Mouse (Mus musculus) limb, embryonic 12.5 days (tissue): ENCODE data around the gene Ngef. TPM values are rescaled to one million over a fixed set of nuclear protein-coding genes. Genes with fewer than 3 reads are reported as not detected.

Experiments
- ATAC-seq: fragments of 200-750 bp; cut with Nextera tagmentation; 2 replicates; pipeline ENCODE4 v1.8.0; 2017; ENCODE audit warnings: low read depth, moderate TSS enrichment; ENCODE audit not compliant: insufficient number of reproducible peaks, insufficient read depth, low FRiP score, low TSS enrichment
- H3K27ac ChIP-seq: fragments of 300-500 bp; sonication (generic); 2 replicates; pipeline ENCODE4 v1.5.1; 2016; ENCODE audit warnings: mild to moderate bottlenecking, moderate library complexity
- H3K27me3 ChIP-seq: fragments of 300-500 bp; sonication (generic); 2 replicates; pipeline ENCODE4 v1.6.1; 2016; ENCODE audit warnings: mild to moderate bottlenecking, moderate library complexity
- H3K36me3 ChIP-seq: fragments of 300-500 bp; sonication (generic); 2 replicates; pipeline ENCODE4 v1.6.1; 2016; ENCODE audit warnings: mild to moderate bottlenecking, moderate library complexity
- H3K4me1 ChIP-seq: fragments of 300-500 bp; sonication (generic); replicated peaks from 2 replicates; pipeline ENCODE4 v1.6.1; 2016
- H3K4me2 ChIP-seq: fragments of 300-500 bp; sonication (generic); 2 replicates; pipeline ENCODE4 v1.6.1; 2016; ENCODE audit warnings: mild to moderate bottlenecking, moderate library complexity
- H3K4me3 ChIP-seq: fragments of 300-500 bp; sonication (generic); replicated peaks from 2 replicates; pipeline ENCODE4 v1.5.1; 2016; ENCODE audit warnings: mild to moderate bottlenecking
- H3K9ac ChIP-seq: fragments of 300-500 bp; sonication (generic); replicated peaks from 2 replicates; pipeline ENCODE4 v1.6.1; 2016; ENCODE audit warnings: mild to moderate bottlenecking, moderate library complexity
- H3K9me3 ChIP-seq: fragments of 300-500 bp; sonication (generic); 2 replicates; pipeline ENCODE4 v1.6.1; 2016; ENCODE audit warnings: mild to moderate bottlenecking, moderate library complexity
- WGBS: fragments of 180-500 bp; shearing (Covaris S2); methylation state at CpG from one replicate; pipeline ENCODE4 v1.1.7; 2016; 5-methylcytosine and 5-hydroxymethylcytosine counted together
- polyA plus RNA-seq: library from polyadenylated mRNA; unstranded; fragments of >200 nt; fragmentation: Nextera tagmentation; extraction: Ambion mirVana; gene quantifications from 2 replicates; pipeline ENCODE4 v1.2.1, GENCODE M21; 2016

The Ngef gene
- polyA plus RNA-seq, 1 experiment from 2014 or later = 0.21 TPM

DNA sequence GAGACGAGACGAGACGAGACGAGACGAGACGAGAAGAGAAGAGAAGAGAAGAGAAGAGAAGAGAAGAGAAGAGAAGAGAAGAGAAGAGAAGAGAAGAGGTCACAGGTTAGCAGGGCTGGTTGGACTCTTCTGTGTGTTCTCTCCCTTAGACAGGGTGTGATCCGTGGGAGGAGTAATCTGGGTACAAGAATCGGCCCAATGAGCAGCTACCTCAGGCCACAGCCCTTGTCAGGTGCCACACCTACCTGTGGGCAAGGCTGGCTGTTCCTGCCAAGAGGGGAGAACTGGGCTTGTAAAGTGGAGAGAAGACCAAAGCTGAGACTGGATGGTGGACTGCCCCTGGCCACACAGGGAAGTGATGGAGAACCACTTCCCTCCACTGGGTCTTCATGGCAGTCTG is 7.9 kb downstream of the Ngef start:
- H3K4me3 ChIP-seq = no peak overlapping the region
- 74% methylated on average over 2 of the region's 8 CpGs for WGBS
- no peak overlapping the region for H3K4me2 ChIP-seq
- no peak overlapping the region for H3K27ac ChIP-seq
- no peak overlapping the region for H3K9ac ChIP-seq
- no peaks in the 10 kb centered on the region for H3K36me3 ChIP-seq
- no peak for ATAC-seq
- no peaks in the 10 kb centered on the region for H3K9me3 ChIP-seq
- peaks cover 8% of the 10 kb centered on the region; the same call in 1 of the 2 replicates for H3K27me3 ChIP-seq
- H3K4me1 ChIP-seq = no peaks in the 10 kb centered on the region

DNA sequence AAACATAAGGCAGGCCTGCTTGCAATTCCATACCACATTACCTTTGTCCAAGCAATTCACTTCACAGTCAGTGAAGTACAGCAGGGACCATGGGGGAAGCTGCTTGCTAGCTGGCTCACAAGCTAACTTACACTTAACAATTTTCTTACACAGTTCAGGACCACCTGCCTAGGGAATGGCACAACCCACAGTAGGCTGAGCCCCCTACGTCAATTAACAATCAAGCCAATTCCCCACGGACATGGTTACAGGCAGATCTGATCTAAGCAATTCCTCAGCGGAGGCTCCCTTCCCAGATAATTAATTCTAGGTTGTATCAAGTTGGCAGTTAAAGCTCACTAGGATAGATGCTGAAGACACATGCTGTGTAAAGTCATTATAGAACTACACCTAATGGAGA is 10.7 kb downstream of the Ngef start:
- no peak overlapping the region for H3K9ac ChIP-seq
- WGBS = 83% methylated on average over 3 of the region's 3 CpGs
- H3K36me3 ChIP-seq = no peaks in the 10 kb centered on the region
- H3K4me1 ChIP-seq = no peaks in the 10 kb centered on the region
- no peak overlapping the region for H3K27ac ChIP-seq
- H3K27me3 ChIP-seq = peaks cover 8% of the 10 kb centered on the region; the same call in 1 of the 2 replicates
- H3K4me2 ChIP-seq = no peak overlapping the region
- no peaks in the 10 kb centered on the region for H3K9me3 ChIP-seq
- H3K4me3 ChIP-seq = no peak overlapping the region
- ATAC-seq = no peak

DNA sequence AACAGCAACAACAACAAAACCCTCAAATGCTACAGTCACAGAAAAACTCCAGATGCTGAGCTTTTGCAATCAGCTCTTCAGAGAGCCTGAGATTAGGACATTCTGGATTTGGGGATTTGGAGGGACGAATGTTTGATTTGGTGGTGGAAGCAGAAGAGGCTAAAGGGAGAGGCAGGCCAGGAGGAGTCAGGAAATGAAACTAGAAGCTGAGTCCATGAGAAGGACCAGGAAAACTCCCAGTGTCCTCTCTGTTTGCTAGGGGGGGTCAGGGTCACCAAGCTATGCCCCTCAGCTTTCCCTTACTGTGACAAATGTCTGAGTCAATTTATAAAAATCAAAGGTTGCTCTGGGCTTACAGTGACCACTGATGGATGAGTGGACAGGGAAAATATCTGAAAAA is 20.1 kb downstream of the Ngef start:
- H3K4me1 ChIP-seq = no peaks in the 10 kb centered on the region
- no peaks in the 10 kb centered on the region for H3K27me3 ChIP-seq
- no peak overlapping the region for H3K4me2 ChIP-seq
- H3K36me3 ChIP-seq = no peaks in the 10 kb centered on the region
- no peak overlapping the region for H3K4me3 ChIP-seq
- no peak overlapping the region for H3K27ac ChIP-seq
- no peaks in the 10 kb centered on the region for H3K9me3 ChIP-seq
- H3K9ac ChIP-seq = no peak overlapping the region
- WGBS = 80% methylated on average over 1 of the region's 1 CpGs
- no peak for ATAC-seq

DNA sequence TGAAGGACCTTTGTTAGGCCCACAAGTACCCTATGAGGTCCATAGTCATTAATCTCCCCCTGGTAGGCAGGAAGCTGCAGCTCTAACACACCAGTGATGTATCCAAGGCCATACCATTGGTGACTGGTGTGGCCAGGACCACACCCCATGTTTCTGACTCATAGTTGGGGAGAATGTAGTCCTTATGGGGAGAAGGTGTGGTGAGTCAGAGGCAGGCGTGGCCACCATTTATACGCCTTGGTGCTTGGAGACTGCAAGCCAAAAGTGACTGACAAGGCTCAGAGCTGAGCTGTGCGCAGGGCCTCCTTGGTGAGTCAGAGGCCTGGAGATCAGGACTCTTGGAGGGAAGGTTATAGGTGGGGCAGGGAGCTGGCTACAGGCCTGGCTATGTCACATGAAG is 22.7 kb downstream of the Ngef start:
- no peak for ATAC-seq
- Histone ChIP-seq H3K4me3 (no peak overlapping the region), H3K9ac (no peak overlapping the region), H3K4me1 (no peaks in the 10 kb centered on the region), H3K4me2 (no peak overlapping the region), H3K9me3 (no peaks in the 10 kb centered on the region), H3K27ac (no peak overlapping the region), H3K27me3 (no peaks in the 10 kb centered on the region), H3K36me3 (no peaks in the 10 kb centered on the region)
- 92% methylated on average over 3 of the region's 3 CpGs for WGBS

DNA sequence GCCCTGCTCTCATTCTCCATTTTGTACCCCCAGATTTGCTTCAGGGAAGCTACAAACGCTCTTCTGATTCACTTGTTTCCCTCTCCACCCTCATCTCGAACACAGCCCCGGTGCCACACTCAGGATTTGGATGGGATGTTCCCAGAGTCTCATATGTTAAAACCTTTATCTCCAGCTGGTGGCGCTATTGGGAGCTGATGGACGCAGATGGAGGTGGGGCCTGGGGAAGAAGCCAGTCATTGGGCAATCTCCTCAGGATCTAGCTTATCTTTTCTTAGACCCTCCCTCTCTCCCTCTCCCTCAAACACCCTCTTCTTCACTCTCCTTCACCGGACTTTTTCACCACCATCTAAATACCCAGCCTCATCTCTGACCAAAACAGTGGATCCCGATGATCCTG is 32.1 kb downstream of the Ngef start:
- H3K9ac ChIP-seq = no peak overlapping the region
- no peak overlapping the region for H3K27ac ChIP-seq
- no peaks in the 10 kb centered on the region for H3K9me3 ChIP-seq
- no peak for ATAC-seq
- no peak overlapping the region for H3K4me2 ChIP-seq
- no peaks in the 10 kb centered on the region for H3K27me3 ChIP-seq
- no peaks in the 10 kb centered on the region for H3K4me1 ChIP-seq
- no peaks in the 10 kb centered on the region for H3K36me3 ChIP-seq
- no peak overlapping the region for H3K4me3 ChIP-seq
- 32% methylated on average over 7 of the region's 7 CpGs for WGBS

DNA sequence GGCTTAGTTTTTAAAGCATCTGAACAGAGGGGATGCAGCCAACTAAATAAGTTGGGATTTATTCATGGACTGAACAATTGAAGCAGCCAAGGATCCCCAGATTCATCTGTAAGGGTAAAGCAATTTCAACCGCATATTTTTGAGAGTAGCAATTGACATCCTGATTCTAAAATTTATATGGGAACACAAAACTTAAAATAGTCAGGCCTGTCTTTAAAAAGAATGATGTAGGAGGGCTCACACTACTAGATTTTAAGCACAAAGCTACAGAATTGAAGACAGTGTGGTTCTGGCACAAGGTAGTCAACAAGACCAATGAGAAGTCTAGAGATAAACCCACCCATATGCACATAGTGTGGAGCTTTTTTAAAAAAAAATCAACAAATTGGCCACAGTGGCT is 36.7 kb downstream of the Ngef start:
- Histone ChIP-seq H3K27ac (no peak overlapping the region), H3K4me1 (no peaks in the 10 kb centered on the region), H3K27me3 (no peaks in the 10 kb centered on the region), H3K9me3 (no peaks in the 10 kb centered on the region), H3K4me2 (no peak overlapping the region), H3K4me3 (no peak overlapping the region), H3K36me3 (no peaks in the 10 kb centered on the region), H3K9ac (no peak overlapping the region)
- no peak for ATAC-seq
- WGBS = 96% methylated on average over 1 of the region's 1 CpGs

DNA sequence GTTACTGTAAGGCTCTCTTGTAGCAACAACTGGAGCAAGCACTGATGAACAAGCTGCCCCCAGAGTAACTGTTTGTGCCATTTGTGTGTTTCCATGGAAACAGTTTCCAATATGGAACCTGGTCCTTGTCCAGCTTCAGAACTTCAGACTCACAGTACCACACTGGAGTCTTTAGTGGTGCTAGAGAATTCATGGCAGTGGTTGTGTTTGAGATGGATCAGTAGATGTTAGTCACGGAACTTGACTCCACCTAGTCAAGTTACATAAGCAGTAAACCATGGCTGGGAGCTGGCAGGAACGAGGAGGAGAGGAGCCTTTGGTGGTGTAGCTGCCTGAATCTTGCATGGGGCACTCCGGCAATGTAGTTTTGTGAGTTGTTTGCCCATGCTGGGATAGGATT is 39.6 kb downstream of the Ngef start:
- Histone ChIP-seq H3K4me3 (no peak overlapping the region), H3K27me3 (no peaks in the 10 kb centered on the region), H3K27ac (no peak overlapping the region), H3K9ac (no peak overlapping the region), H3K9me3 (no peaks in the 10 kb centered on the region), H3K36me3 (no peaks in the 10 kb centered on the region), H3K4me2 (no peak overlapping the region), H3K4me1 (no peaks in the 10 kb centered on the region)
- ATAC-seq = no peak
- WGBS = 78% methylated on average over 3 of the region's 3 CpGs

DNA sequence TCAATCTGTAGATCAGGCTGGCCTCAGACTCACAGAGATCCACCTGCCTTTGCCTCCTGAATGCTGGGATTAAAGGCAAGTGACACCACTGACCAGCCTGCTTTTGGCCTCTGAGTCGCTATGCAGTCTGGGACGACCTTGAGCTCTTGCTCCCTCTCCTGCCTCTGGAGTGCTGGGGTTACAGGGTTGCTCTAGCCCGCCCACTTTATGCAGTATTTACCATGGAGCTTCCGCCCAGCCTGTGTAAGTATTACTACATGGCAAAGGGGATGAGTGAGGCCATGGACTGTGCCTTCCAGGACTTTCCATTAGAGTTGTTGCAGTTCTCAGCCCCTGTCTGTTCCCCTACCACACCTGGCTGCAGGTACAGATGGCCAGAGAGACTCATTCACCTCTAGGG is 41.3 kb downstream of the Ngef start:
- no peaks in the 10 kb centered on the region; the same call in 1 of the 2 replicates for H3K27me3 ChIP-seq
- H3K9ac ChIP-seq = no peak overlapping the region
- no peak for ATAC-seq
- no peaks in the 10 kb centered on the region for H3K4me1 ChIP-seq
- H3K27ac ChIP-seq = no peak overlapping the region
- H3K4me3 ChIP-seq = no peak overlapping the region
- H3K9me3 ChIP-seq = no peaks in the 10 kb centered on the region
- no peaks in the 10 kb centered on the region for H3K36me3 ChIP-seq
- no peak overlapping the region for H3K4me2 ChIP-seq
- 80% methylated on average over 4 of the region's 4 CpGs for WGBS

DNA sequence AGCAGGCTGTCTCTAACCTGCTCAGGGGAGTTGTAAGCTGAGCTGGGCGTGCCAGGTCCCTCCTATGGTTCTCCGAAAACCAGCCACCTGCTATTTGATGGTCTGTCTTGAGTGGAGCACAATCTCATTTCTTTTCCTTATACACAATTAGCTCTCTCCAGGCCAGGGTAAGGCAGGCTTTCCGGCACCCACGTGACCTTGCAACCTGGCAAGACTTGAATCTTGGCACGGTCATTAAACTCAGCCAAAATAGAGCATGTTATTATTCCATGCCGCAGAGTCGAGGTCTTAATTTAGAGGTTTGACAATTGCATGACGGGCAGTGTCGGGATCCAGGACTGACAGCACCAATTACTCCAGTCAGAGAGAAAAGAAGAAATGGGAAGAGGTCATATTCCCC is 46.5 kb downstream of the Ngef start:
- Histone ChIP-seq H3K9me3 (no peaks in the 10 kb centered on the region), H3K4me3 (no peak overlapping the region), H3K27me3 (no peaks in the 10 kb centered on the region; the same call in 1 of the 2 replicates), H3K9ac (no peak overlapping the region), H3K36me3 (no peaks in the 10 kb centered on the region), H3K27ac (no peak overlapping the region), H3K4me2 (no peak overlapping the region), H3K4me1 (no peaks in the 10 kb centered on the region)
- no peak for ATAC-seq
- WGBS = 84% methylated on average over 9 of the region's 9 CpGs

DNA sequence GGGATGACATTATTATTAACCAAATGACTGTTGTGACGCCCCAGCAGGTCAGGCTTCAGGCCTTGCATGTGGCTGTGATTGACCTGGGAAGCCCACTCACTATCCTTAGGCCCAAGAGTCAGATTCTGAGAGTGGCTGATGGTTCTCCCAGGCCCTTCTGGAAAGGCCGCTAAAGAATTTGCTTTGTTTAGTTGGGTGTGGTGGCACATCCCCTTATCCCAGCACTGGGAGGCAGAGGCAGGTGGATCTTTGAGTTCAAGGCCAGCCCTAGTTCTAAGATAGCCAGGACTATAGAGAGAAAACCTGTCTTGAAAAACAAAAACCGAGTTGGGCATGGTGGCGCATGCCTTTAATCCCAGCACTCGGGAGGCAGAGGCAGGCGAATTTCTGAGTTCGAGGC is 48.6 kb downstream of the Ngef start:
- no peaks in the 10 kb centered on the region for H3K36me3 ChIP-seq
- no peak for ATAC-seq
- no peaks in the 10 kb centered on the region for H3K9me3 ChIP-seq
- no peak overlapping the region for H3K4me2 ChIP-seq
- no peak overlapping the region for H3K4me3 ChIP-seq
- no peaks in the 10 kb centered on the region; the same call in 1 of the 2 replicates for H3K27me3 ChIP-seq
- 0 out of 2 replicates have a peak, but pooled peaks cover under 1% of the 10 kb centered on the region for H3K4me1 ChIP-seq
- no peak overlapping the region for H3K9ac ChIP-seq
- 92% methylated on average over 7 of the region's 7 CpGs for WGBS
- H3K27ac ChIP-seq = no peak overlapping the region

DNA sequence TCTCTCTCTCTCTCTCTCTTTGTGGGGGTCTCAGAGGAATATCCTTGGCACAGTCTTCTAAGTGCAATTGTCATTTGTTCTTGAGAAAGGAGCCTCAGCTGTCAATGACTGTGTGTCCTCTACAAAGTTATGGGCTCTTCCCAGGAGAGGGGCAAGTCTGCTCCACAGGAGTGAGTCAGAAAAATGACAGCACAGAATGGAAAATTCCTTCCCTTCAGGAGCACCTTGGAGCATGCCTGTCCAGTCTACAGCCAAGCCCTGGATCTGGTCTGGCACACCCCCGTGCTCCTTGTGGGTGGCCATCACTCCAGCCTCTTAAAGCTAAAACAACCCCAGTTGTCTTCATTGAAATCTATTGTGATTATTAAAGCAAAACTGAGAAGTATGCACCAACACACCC is 52.1 kb downstream of the Ngef start:
- WGBS = 85% methylated on average over 1 of the region's 1 CpGs
- H3K4me3 ChIP-seq = no peak overlapping the region
- ATAC-seq = no peak

DNA sequence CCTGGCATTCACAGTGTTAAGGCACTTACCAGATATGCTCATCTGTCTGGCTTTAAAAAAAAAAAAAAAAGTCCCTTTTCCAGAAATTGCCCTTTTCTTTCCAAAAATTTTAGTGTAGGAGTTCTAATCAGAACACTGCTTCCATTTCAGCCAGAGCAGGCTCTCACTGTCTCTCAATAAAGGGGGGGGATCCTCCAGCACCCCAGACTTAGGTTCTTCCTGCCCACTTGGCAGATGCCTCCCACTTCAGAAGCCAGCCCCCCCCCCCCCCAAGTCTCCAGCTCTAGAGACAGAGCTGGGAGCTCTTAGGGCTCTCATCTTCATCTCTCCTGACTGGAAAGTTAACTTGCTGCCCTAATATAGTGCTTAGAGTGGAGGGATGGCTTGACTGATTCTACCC is 53.2 kb downstream of the Ngef start:
- Histone ChIP-seq H3K36me3 (no peaks in the 10 kb centered on the region), H3K4me2 (no peak overlapping the region), H3K27me3 (no peaks in the 10 kb centered on the region; the same call in 1 of the 2 replicates), H3K27ac (no peak overlapping the region), H3K9ac (peak overlapping the region; percentile 23; the same call in 1 of the 2 replicates), H3K9me3 (no peaks in the 10 kb centered on the region), H3K4me3 (no peak overlapping the region), H3K4me1 (0 out of 2 replicates have a peak, but pooled peaks cover 3% of the 10 kb centered on the region)
- no peak for ATAC-seq

More for the DNA sequence above, 52.1 kb downstream of the Ngef start:
- no peak overlapping the region for H3K9ac ChIP-seq
- no peaks in the 10 kb centered on the region; the same call in 1 of the 2 replicates for H3K27me3 ChIP-seq
- H3K27ac ChIP-seq = no peak overlapping the region
- H3K36me3 ChIP-seq = no peaks in the 10 kb centered on the region
- no peaks in the 10 kb centered on the region for H3K9me3 ChIP-seq
- H3K4me2 ChIP-seq = no peak overlapping the region
- 0 out of 2 replicates have a peak, but pooled peaks cover 3% of the 10 kb centered on the region for H3K4me1 ChIP-seq
